Mouse (Mus musculus): Measurements from ENCODE around the gene Adarb1. TPM values are rescaled to one million over a fixed set of nuclear protein-coding genes. Genes with fewer than 3 reads are reported as not detected.

Adarb1 gene
- polyA plus RNA-seq, 2 experiments from 2014 or later = 0.71 to 1.0 TPM

- no peak for ATAC-seq
Observed at GRCm38 (mm10) chr10:77434457-77435151, 16.5 kb upstream of the Adarb1 start.

DNA sequence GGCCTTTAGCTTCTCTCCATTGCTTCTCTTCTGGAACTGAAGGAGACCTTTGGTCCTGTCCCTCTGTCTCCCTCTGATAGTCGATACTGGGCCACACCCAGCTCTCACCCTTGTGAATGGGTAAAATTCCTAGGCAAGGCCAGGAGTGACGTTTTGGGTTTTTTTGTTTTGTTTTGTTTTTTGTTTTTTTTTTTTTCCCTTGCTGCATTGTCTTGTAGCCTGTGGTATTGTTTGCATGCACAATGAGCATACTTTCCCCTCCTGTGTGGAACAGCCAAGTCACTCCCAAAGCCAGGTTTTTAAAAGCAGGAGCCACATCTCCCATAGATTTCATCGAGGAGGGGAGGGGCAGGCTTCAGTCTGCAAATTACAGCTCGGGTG, 16.0 kb upstream of the Adarb1 start:
- ATAC-seq = no peak

DNA sequence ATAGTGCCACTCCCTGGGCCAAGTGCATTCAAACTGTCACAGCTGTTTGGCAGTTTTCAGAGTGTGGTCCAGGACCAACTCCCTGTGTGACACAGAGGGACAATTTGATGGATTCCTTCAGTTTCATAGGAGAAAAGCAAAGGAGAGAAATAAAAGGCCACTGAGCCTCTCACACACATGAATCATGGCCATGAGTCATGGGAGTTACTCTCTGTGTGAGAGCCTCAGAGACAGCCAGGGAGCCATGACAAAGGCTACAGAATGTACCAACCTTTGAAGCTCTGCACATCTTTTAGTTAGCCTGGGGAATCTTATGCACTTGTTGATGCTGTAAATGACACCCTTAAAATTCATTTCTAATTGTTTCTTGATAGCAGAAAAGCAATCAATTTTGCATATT, 12.7 kb upstream of the Adarb1 start:
- ATAC-seq = no peak

- no peak for ATAC-seq
Observed at GRCm38 (mm10) chr10:77429921-77430320, 11.9 kb upstream of the Adarb1 start.

GRCm38 (mm10) chr10:77427610-77428009, 9.5 kb upstream of the Adarb1 start:
- ATAC-seq = no peak

GRCm38 (mm10) chr10:77420190-77420589, 2.1 kb upstream of the Adarb1 start:
- ATAC-seq = no peak

DNA sequence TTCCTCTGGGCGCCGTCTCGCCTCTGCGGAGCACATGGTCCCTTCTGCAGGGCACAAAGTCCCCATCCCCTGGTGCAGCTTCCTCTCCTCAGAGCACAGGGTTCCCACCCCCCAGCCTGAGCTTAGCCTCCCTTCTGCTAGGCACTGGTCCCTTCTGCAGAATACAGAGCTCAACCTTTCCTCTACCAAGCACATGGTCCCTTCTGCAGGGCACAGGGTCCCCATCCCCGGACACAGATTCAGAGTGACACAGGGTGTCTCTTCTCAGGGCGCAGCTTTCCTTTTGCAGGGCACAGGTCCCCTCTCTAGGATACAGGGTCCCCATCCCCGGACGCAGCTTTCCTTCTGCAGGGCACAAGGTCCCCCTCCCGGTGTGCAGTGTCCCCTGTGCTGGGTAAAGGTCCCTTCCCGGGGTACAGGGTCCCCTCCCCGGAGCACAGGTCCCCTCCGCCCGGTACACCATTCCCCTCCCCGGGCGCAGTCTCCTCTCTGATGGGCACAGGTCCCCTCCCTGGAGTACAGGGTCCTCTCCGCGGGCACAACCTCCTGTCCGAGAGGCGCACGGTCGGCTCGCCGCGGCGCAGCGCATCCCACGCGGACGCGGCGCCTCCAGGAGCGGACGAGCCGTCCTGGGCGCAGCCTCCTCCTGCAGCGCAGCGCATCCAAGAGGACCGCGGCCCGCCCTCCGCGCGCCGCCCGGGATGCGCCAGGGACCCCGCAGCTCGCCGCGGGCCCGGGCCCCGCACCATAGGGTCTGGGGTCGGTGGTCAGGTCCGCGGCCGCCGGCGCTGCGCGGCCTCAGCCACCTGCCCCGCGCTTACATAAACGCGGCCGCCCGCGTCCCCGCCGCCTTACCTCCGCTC, 599 bp downstream of the Adarb1 start:
- peak; percentile 23 for ATAC-seq

DNA sequence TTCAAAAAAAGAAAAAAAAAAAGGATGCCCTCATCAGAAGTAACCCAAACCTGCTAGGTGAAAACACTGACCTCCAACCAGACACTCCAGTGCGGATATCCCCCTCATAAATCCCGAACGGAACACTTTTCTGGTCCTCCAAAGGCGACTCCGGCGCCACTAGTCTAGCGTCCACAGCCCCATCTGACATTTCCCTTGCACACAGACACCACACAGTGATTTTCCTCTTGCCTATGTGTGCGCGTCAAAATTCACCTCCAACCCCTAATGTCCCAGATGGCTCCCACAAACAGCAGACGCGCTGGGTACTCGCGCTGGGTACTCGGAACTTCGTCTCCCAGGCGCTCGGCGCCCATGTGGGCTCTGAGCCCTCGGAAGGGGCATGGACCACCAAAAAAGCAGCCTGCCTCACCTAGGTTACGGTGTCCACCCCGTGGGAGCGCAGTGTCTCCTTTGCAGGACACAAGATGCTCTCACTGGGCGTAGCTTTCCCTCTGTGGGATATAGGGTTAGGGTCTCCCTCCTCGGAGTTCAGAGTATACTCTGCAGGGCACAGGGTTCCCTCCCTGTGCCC, 1.3 kb downstream of the Adarb1 start:
- no peak for ATAC-seq

- no peak for ATAC-seq
Observed at GRCm38 (mm10) chr10:77415867-77416266, 2.2 kb downstream of the Adarb1 start.

DNA sequence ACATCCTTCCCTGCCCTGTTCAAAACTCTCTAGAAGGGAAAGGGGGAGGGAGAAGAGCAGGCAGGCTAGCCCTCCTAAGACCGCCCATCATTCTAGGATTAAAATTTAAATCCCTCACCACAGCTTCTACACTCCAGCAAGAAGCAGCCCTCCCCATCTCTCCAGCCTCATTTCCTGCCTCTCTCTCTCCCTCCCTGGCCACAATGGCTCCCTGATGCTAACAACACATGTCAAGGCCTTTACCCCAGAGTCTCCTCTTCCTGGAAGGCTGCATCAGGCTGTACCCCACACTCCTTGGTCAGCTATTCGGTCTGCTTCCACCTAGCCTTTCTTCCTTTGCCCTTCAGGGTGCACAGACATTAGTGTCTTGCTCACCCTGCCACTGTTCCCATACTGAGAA, 4.3 kb downstream of the Adarb1 start:
- no peak for ATAC-seq

DNA sequence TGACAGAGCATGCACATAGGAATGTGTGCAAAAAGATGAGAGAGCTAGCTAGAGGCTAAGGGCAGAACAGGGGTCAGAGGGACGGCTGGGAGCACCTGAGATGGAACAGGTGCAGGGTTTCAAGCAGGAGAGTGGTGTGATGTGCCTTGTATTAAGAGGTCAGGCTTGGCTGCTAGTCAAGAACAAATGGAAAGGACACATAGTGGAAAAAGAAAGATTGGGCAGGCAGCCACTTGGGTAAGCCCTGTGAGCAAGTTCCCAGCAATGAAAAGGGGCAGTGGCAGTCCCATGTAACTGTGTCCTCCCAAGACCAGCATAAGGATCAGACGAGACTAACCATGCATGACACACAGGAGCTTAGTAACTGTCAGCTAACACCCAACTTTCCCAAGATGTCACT, 8.9 kb downstream of the Adarb1 start:
- no peak for ATAC-seq

- ATAC-seq = no peak
Observed at GRCm38 (mm10) chr10:77408241-77408640, 9.8 kb downstream of the Adarb1 start.

GRCm38 (mm10) chr10:77406486-77406885, 11.6 kb downstream of the Adarb1 start:
- no peak for ATAC-seq

- ATAC-seq = no peak
Observed at GRCm38 (mm10) chr10:77402463-77402862, 15.6 kb downstream of the Adarb1 start.

- ATAC-seq = no peak
Observed at GRCm38 (mm10) chr10:77401039-77401438, 17.0 kb downstream of the Adarb1 start.

DNA sequence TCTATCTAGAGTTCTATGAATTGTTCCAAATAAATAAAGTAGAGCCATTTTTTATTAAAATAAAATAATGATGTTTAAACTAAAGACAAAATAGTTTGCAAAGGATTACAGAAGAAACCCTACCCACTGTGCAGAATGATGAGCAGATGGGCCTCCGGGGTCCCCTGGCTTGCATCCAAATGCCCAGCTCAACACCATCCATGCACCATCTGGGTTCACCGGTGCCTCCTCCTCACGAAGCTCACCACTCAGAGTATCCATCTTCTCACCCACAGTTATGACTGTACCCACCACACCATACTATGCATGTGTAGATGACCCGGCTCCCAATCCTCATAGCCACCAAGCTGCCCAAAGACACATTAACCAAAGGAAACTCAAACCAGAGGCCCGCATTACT, 18.1 kb downstream of the Adarb1 start:
- no peak for ATAC-seq

- no peak for ATAC-seq
Observed at GRCm38 (mm10) chr10:77398082-77398481, 20.0 kb downstream of the Adarb1 start.

- ATAC-seq = no peak
Observed at GRCm38 (mm10) chr10:77397056-77397642, 20.9 kb downstream of the Adarb1 start.

GRCm38 (mm10) chr10:77396015-77396414, 22.1 kb downstream of the Adarb1 start:
- no peak for ATAC-seq

DNA sequence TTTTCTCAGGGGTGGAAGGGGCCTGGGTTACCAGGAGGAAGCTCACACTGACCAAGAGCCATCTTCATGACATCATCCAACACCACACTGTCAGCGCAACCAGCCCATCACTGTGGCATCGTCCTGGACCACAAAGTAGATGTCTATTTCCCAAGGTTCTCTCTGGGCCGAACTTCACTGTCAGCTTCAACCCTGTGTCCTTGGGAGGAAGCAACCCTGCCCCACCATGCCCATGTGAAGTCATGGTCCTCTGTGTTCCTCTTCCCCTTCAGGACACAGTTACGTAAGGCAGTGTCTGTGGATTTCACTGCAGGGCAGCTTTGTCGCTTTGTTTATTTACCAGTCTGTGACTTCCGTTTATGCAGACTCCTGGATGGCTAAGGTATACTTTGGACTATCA, 27.0 kb downstream of the Adarb1 start:
- no peak for ATAC-seq

GRCm38 (mm10) chr10:77387558-77387957, 30.5 kb downstream of the Adarb1 start:
- ATAC-seq = no peak

DNA sequence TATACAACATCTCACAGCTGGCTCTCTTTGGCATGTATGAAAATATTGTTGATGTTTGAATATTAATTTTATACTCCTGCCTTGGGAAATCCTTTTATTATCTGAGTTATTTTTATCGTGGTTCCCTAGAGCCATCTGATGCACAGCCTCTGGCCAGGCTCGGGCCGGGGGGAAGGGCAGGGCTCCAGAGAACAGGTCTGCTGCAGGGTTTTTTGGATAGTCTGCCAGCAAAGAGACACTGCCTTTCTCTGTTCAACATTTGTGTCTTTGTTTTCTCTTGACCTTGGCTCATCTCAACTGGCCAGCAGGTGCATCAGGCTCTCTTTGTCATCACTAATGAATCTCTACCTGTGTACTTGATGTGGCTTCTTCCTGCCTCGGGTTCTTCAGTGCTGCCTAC, 32.3 kb downstream of the Adarb1 start:
- no peak for ATAC-seq

GRCm38 (mm10) chr10:77383045-77383444, 35.0 kb downstream of the Adarb1 start:
- ATAC-seq = no peak

Measured in activated CD4-positive, CD25-positive, alpha-beta regulatory T cell, adult 4 months (primary cell).